Mouse (Mus musculus) heart, embryonic 14.5 days (tissue): Measurements from ENCODE around the gene Rslcan18. TPM values are rescaled to one million over a fixed set of nuclear protein-coding genes. Genes with fewer than 3 reads are reported as not detected.

ENCODE experiments used
- ATAC-seq: fragments of 200-750 bp; cut with Nextera tagmentation; 2 replicates; pipeline ENCODE4 v1.8.0; 2017; ENCODE audit warnings: low read depth, moderate TSS enrichment; ENCODE audit not compliant: insufficient number of reproducible peaks, insufficient read depth, low FRiP score
- H3K27ac ChIP-seq, 2 experiments: fragments of 200-500 bp in 1 of 2; fragments of 300-500 bp in 1 of 2; sonication (generic) in 1 of 2; replicated peaks in 1 of 2; 2 replicates each; pipeline ENCODE4 v1.5.1; 2012 to 2014; ENCODE audit warnings: low read depth in 2 of 2, low read length in 2 of 2, control low read depth in 1 of 2, mild to moderate bottlenecking in 1 of 2, mixed read lengths in 1 of 2; ENCODE audit not compliant: control insufficient read depth in 1 of 2, insufficient read depth in 1 of 2
- H3K27me3 ChIP-seq: fragments of 300-500 bp; sonication (generic); 2 replicates; pipeline ENCODE4 v1.6.1; 2014; ENCODE audit warnings: mild to moderate bottlenecking, low read length, control low read depth; ENCODE audit not compliant: control insufficient read depth, insufficient read depth
- H3K36me3 ChIP-seq: fragments of 300-500 bp; sonication (generic); 2 replicates; pipeline ENCODE4 v1.6.1; 2014; ENCODE audit warnings: mild to moderate bottlenecking, control low read depth, low read length, mixed read lengths; ENCODE audit not compliant: control insufficient read depth, insufficient read depth
- H3K4me1 ChIP-seq, 2 experiments: fragments of 200-500 bp in 1 of 2; fragments of 300-500 bp in 1 of 2; sonication (generic) in 1 of 2; 2 replicates each; pipeline ENCODE4 v1.6.1; 2012 to 2014; ENCODE audit warnings: low read length in 2 of 2, control low read depth in 1 of 2, mixed read lengths in 1 of 2; ENCODE audit not compliant: control insufficient read depth in 2 of 2, insufficient read depth in 2 of 2
- H3K4me2 ChIP-seq: fragments of 300-500 bp; sonication (generic); 2 replicates; pipeline ENCODE4 v1.6.1; 2014; ENCODE audit warnings: mild to moderate bottlenecking, low read length
- H3K4me3 ChIP-seq, 2 experiments: fragments of 200-500 bp in 1 of 2; fragments of 300-500 bp in 1 of 2; sonication (generic) in 1 of 2; 2 replicates each; pipeline ENCODE4 v1.5.1; 2012 to 2014; ENCODE audit warnings: low read length in 2 of 2, mild to moderate bottlenecking in 2 of 2, control low read depth in 1 of 2, low read depth in 1 of 2, moderate library complexity in 1 of 2; ENCODE audit not compliant: control insufficient read depth in 1 of 2, insufficient read depth in 1 of 2
- H3K9ac ChIP-seq: fragments of 300-500 bp; sonication (generic); 2 replicates; pipeline ENCODE4 v1.6.1; 2014; ENCODE audit warnings: mild to moderate bottlenecking, low read length
- H3K9me3 ChIP-seq: fragments of 300-500 bp; sonication (generic); 2 replicates; pipeline ENCODE4 v1.6.1; 2016; ENCODE audit warnings: low read length, control low read depth; ENCODE audit not compliant: control insufficient read depth
- WGBS: fragments of 180-500 bp; shearing (Covaris S2); extraction: QIAGEN DNeasy Blood & Tissue Kit; methylation state at CpG from one replicate; pipeline ENCODE4 v1.1.7; 2014; 5-methylcytosine and 5-hydroxymethylcytosine counted together
- polyA plus RNA-seq: library from polyadenylated mRNA; unstranded; fragments of >200 nt; fragmentation: Nextera tagmentation; extraction: Ambion mirVana; gene quantifications from 2 replicates; pipeline ENCODE4 v1.2.1, GENCODE M21; 2014

Rslcan18 gene
- polyA plus RNA-seq, 1 experiment from 2014 or later = 0.20 TPM

GRCm38 (mm10) chr13:67108194-67108820 lies 7.8 kb downstream of the Rslcan18 start, which contains the start of gene Gm28557:
TSS of gene Gm28557 (minus strand) at chr13:67108604.
- Histone ChIP-seq H3K27ac (peak within 1 kb of the TSS; percentile 90 to 92), H3K27me3 (no peaks in the 10 kb centered on the region), H3K36me3 (peaks cover 10% of the 10 kb centered on the region), H3K9me3 (no peaks in the 10 kb centered on the region), H3K4me3 (peak within 1 kb of the TSS; percentile 62 to 65), H3K4me2 (peak within 1 kb of the TSS; percentile 80), H3K9ac (peak within 1 kb of the TSS; percentile 82), H3K4me1 (peaks cover 5 to 7% of the 10 kb centered on the region in 2 experiments)
- under 1% methylated on average over 17 of the region's 17 CpGs for WGBS
- ATAC-seq = peak; percentile 98

- no peak for ATAC-seq
- no peaks in the 10 kb centered on the region for H3K9me3 ChIP-seq
- H3K27me3 ChIP-seq = no peaks in the 10 kb centered on the region
- peak overlapping the region; percentile 62 to 65 for H3K4me3 ChIP-seq
- H3K36me3 ChIP-seq = peaks cover 10% of the 10 kb centered on the region
- H3K27ac ChIP-seq = peak overlapping the region; percentile 90 to 92
- 51% methylated on average over 9 of the region's 9 CpGs for WGBS
- H3K4me1 ChIP-seq = peaks cover 5 to 7% of the 10 kb centered on the region in 2 experiments
- H3K4me2 ChIP-seq = peak overlapping the region; percentile 80
- H3K9ac ChIP-seq = peak overlapping the region; percentile 82
These were observed 8.4 kb downstream of the Rslcan18 start for GRCm38 (mm10) chr13:67107681-67108080.

DNA sequence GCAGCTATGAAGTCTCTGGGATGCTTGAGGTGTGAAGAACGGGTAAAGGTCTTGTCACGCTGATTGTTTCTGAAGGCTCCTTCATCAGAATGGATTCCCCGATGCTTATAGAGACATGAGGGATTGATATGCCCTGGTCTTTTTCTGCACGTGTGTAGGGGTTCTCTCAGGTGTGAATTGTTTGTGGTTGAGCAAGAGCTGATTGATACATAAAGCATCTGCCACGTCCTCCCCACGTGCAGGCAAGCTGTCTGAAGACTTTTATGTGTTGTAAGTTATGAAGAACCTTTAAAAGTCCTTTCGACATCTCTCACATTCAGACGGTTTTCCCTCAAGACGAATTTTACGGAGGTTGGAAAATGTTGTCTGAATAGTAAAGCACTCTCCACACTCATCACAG lies 18.2 kb downstream of the Rslcan18 start, which contains the start of gene Zfp708:
Gene Zfp708, minus strand, starts transcription at position 101 of the 400 bp plus-strand sequence.
- 87% methylated on average over 10 of the region's 10 CpGs for WGBS

GRCm38 (mm10) chr13:67090154-67090553 lies 25.9 kb downstream of the Rslcan18 start:
- Histone ChIP-seq H3K36me3 (peaks cover 8% of the 10 kb centered on the region; the same call in 1 of the 2 replicates), H3K9ac (no peak overlapping the region), H3K9me3 (no peaks in the 10 kb centered on the region), H3K4me2 (no peak overlapping the region), H3K27ac (no peak overlapping the region), H3K27me3 (no peaks in the 10 kb centered on the region), H3K4me3 (no peak overlapping the region), H3K4me1 (no peaks in the 10 kb centered on the region)
- ATAC-seq = no peak
- 58% methylated on average over 1 of the region's 1 CpGs for WGBS

More for the DNA sequence above, 18.2 kb downstream of the Rslcan18 start, which contains the start of gene Zfp708:
- no peaks in the 10 kb centered on the region for H3K27me3 ChIP-seq
- H3K4me3 ChIP-seq = no peak within 1 kb of the TSS
- ATAC-seq = no peak
- H3K9ac ChIP-seq = no peak within 1 kb of the TSS
- peaks cover 32% of the 10 kb centered on the region for H3K36me3 ChIP-seq
- H3K4me2 ChIP-seq = no peak within 1 kb of the TSS
- H3K4me1 ChIP-seq = no peaks in the 10 kb centered on the region
- no peak within 1 kb of the TSS for H3K27ac ChIP-seq
- H3K9me3 ChIP-seq = no peaks in the 10 kb centered on the region

DNA sequence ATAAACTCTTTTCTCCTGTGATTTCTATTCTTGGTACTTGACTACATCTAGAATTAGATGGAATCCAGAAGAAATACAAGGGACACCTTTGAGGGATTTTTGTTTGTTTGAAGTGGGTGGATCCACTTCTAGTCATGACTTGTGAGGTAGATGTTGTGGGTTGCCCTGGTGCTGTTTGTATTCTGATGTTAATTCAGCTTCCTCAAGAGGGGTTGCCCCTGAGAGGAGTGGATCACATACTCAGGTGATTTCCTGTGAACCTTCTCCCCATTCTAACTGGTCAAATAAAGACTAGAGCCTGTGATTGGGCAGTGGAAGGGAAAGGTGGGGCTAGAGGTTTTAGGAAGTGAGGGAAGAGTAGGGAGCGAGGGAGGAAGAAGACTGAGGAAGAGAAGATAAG lies 34.1 kb downstream of the Rslcan18 start:
- 65% methylated on average over 1 of the region's 1 CpGs for WGBS
- peak overlapping the region; percentile 82 for H3K9ac ChIP-seq

GRCm38 (mm10) chr13:67081142-67081713 lies 34.8 kb downstream of the Rslcan18 start:
- ATAC-seq = peak; percentile 100
- H3K27me3 ChIP-seq = no peaks in the 10 kb centered on the region
- H3K4me3 ChIP-seq = peak overlapping the region; percentile 66 to 83
- no peaks in the 10 kb centered on the region; the same call in 1 of the 2 replicates for H3K36me3 ChIP-seq
- peak overlapping the region; percentile 95 to 97 for H3K27ac ChIP-seq
- peaks cover 0 to 4% of the 10 kb centered on the region in 2 experiments; a peak in 2 of 4 replicates for H3K4me1 ChIP-seq
- under 1% methylated on average over 24 of the region's 24 CpGs for WGBS
- no peaks in the 10 kb centered on the region for H3K9me3 ChIP-seq
- H3K4me2 ChIP-seq = peak overlapping the region; percentile 76
- H3K9ac ChIP-seq = peak overlapping the region; percentile 82

More for the DNA sequence above, 34.1 kb downstream of the Rslcan18 start:
- H3K4me1 ChIP-seq = peaks cover 0 to 4% of the 10 kb centered on the region in 2 experiments; a peak in 2 of 4 replicates
- peak overlapping the region in 1 of 2 experiments; percentile 66; a peak in 2 of 4 replicates for H3K4me3 ChIP-seq
- ATAC-seq = no peak
- no peaks in the 10 kb centered on the region; the same call in 1 of the 2 replicates for H3K36me3 ChIP-seq
- H3K9me3 ChIP-seq = no peaks in the 10 kb centered on the region
- H3K27me3 ChIP-seq = no peaks in the 10 kb centered on the region
- H3K27ac ChIP-seq = peak overlapping the region; percentile 95 to 97
- H3K4me2 ChIP-seq = peak overlapping the region; percentile 76

- WGBS = 99% methylated on average over 2 of the region's 2 CpGs
- Histone ChIP-seq H3K9me3 (no peaks in the 10 kb centered on the region), H3K27me3 (no peaks in the 10 kb centered on the region), H3K36me3 (peaks cover 24% of the 10 kb centered on the region), H3K4me2 (no peak overlapping the region), H3K27ac (no peak overlapping the region), H3K4me1 (peaks cover 0 to 4% of the 10 kb centered on the region in 2 experiments; a peak in 2 of 4 replicates), H3K4me3 (no peak overlapping the region), H3K9ac (no peak overlapping the region)
- no peak for ATAC-seq
These were observed 38.8 kb downstream of the Rslcan18 start for GRCm38 (mm10) chr13:67077244-67077643.
